Comparison of ENCODE assay signal across 9 mouse cellular contexts in genomic region chr14:30828635-30829460, GRCm38 (mm10). TPM values are rescaled to one million over a fixed set of nuclear protein-coding genes. Genes with fewer than 3 reads are reported as not detected.
DNase-seq lines count a peak whose midpoint lies in the region; ATAC-seq lines count a peak whose summit lies in the region.
"Had no signal": no experiment of that assay in that cellular context is flagged by ENCODE, and none has a peak within 500 bp of the region (broad histone marks: within the 10 kb centered on the region; RNA-seq: fewer than 3 reads in every experiment).

No protein-coding gene starts in this region.

- peak overlapping the region; percentile 62 for H3K27ac ChIP-seq in liver, embryonic 16.5 days (ENCODE audit: low read length)
- H3K27ac ChIP-seq: hindbrain, embryonic 15.5 days had no signal

- peak; percentile 68 for DNase-seq in 3T3-L1 (ENCODE audit: low read depth, low spot score)
- DNase-seq in c-Kit-positive CD71-positive TER-119-negative erythroid progenitor cells, embryonic 14.5 days (ENCODE audit: low read depth) = peak; percentile 65
- peak; percentile 58 to 61 for DNase-seq in heart, postnatal 36 days
- no peak for DNase-seq in right cerebral cortex, postnatal 10 days (ENCODE audit: low spot score in 2 of 2)
- DNase-seq in right cerebral cortex, adult 2 months (ENCODE audit: low spot score in 2 of 2) = no peak
- DNase-seq in layer of hippocampus, postnatal 25 days (ENCODE audit: extremely low spot score in 1 of 2, low spot score in 1 of 2) = no peak
- no peak for DNase-seq in thymus, postnatal 25 days

- H3K36me3 ChIP-seq in liver, embryonic 16.5 days (ENCODE audit: control insufficient read depth, insufficient read depth) = no peaks in the 10 kb centered on the region
- H3K36me3 ChIP-seq: hindbrain, embryonic 15.5 days had no signal

- no peak overlapping the region for H3K4me3 ChIP-seq in liver, embryonic 16.5 days (ENCODE audit: low read depth, low read length)
- H3K4me3 ChIP-seq: hindbrain, embryonic 15.5 days had no signal

- peak overlapping the region; percentile 4; the same call in 1 of the 2 replicates for H3K9ac ChIP-seq in liver, embryonic 16.5 days (ENCODE audit: low read depth, low read length)
- H3K9ac ChIP-seq: hindbrain, embryonic 15.5 days had no signal

- ATAC-seq in liver, embryonic 16.5 days (ENCODE audit: low read depth) = peak; percentile 48

- H3K27me3 ChIP-seq in liver, embryonic 16.5 days (ENCODE audit: control insufficient read depth, insufficient read depth, low read depth, low read length) = no peaks in the 10 kb centered on the region
- H3K27me3 ChIP-seq: hindbrain, embryonic 15.5 days had no signal

- WGBS in liver, embryonic 16.5 days (ENCODE audit: insufficient replicate concordance) = 35% methylated on average over 11 of the region's 11 CpGs

- H3K4me1 ChIP-seq in liver, embryonic 16.5 days (ENCODE audit: control insufficient read depth, low read depth, low read length) = peaks cover 59% of the 10 kb centered on the region

- intact Hi-C loops in heart, postnatal 36 days (cut with DNase I) = loop anchor here (5.0 kb wide), 2 partner anchors 53 to 112 kb away; no protein-coding TSS in a partner anchor

- H3K4me2 ChIP-seq in liver, embryonic 16.5 days (ENCODE audit: low read depth, low read length) = peak overlapping the region; percentile 4; the same call in 1 of the 2 replicates
- H3K4me2 ChIP-seq: hindbrain, embryonic 15.5 days had no signal

- H3K9me3 ChIP-seq in liver, embryonic 16.5 days (replicated peaks; ENCODE audit: control insufficient read depth, low read length) = no peaks in the 10 kb centered on the region
- H3K9me3 ChIP-seq: hindbrain, embryonic 15.5 days had no signal

RNA-seq across cellular contexts. Expression of gene Tmem110, which starts 3.5 kb away (rescaled TPM):
- 1 to 10 TPM; 7.6 to 9.6 TPM for total RNA-seq in heart, postnatal 36 days (2021)
- polyA plus RNA-seq in liver, embryonic 16.5 days (2015; fragmentation: Nextera tagmentation; extraction: Ambion mirVana) = 7.7 and 8.1 TPM in 2 replicates
- 10 to 100 TPM; 19.2 to 24.6 TPM for total RNA-seq in layer of hippocampus, postnatal 25 days (2021)

RNA-seq across cellular contexts. Expression of gene Mustn1, which starts 50.2 kb away (rescaled TPM):
- total RNA-seq in heart, postnatal 36 days (2021) = 10 to 100 TPM; 12.7 to 16.5 TPM
- polyA plus RNA-seq in liver, embryonic 16.5 days (2015; fragmentation: Nextera tagmentation; extraction: Ambion mirVana) = 1.7 and 2.3 TPM in 2 replicates
- 1 to 10 TPM; 1.3 TPM for total RNA-seq in layer of hippocampus, postnatal 25 days (2021)

RNA-seq across cellular contexts. Expression of gene Itih4, which starts 57.4 kb away (rescaled TPM):
- 1 to 10 TPM; 5.5 to 7.4 TPM for total RNA-seq in heart, postnatal 36 days (2021)
- 278 and 305 TPM in 2 replicates for polyA plus RNA-seq in liver, embryonic 16.5 days (2015; fragmentation: Nextera tagmentation; extraction: Ambion mirVana)
- not detected for total RNA-seq in layer of hippocampus, postnatal 25 days (2021)
- polyA plus RNA-seq: hindbrain, embryonic 15.5 days had no signal

Comparison
In these comparisons a context has a peak if more than half of its experiments do, and no peak if none do; other contexts are left out.
1. DNase-seq: peak in 3T3-L1 (single experiment), c-Kit-positive CD71-positive TER-119-negative erythroid progenitor cells, embryonic 14.5 days (single experiment) and heart, postnatal 36 days (2 of 2); none in right cerebral cortex, postnatal 10 days (0 of 2), right cerebral cortex, adult 2 months (0 of 2), layer of hippocampus, postnatal 25 days (0 of 2) and thymus, postnatal 25 days (single experiment).
2. RNA of gene Mustn1, which starts 50.2 kb away (total RNA-seq): 12.7 to 16.5 TPM in heart, postnatal 36 days; 1.3 TPM in layer of hippocampus, postnatal 25 days; every median in the first group is over 4 times any median in the second.
3. RNA of gene Itih4, which starts 57.4 kb away (total RNA-seq): 5.5 to 7.4 TPM in heart, postnatal 36 days; not detected in layer of hippocampus, postnatal 25 days; every median in the first group is over 4 times any median in the second.